Comparison of ENCODE assay signal across 8 mouse cellular contexts in genomic region chr3:129863698-129864097, GRCm38 (mm10). TPM values are rescaled to one million over a fixed set of nuclear protein-coding genes. Genes with fewer than 3 reads are reported as not detected.
DNase-seq lines count a peak whose midpoint lies in the region; ATAC-seq and TF ChIP-seq lines count a peak whose summit lies in the region.
"Had no signal": no experiment of that assay in that cellular context is flagged by ENCODE, and none has a peak within 500 bp of the region (broad histone marks: within the 10 kb centered on the region; RNA-seq: fewer than 3 reads in every experiment).

No protein-coding gene starts in this region.

- H3K27me3 ChIP-seq in neural tube, embryonic 15.5 days (replicated peaks) = no peaks in the 10 kb centered on the region
- H3K27me3 ChIP-seq in lung, postnatal 0 days (replicated peaks; ENCODE audit: insufficient read depth, low read length) = no peaks in the 10 kb centered on the region

- H3K9ac ChIP-seq in neural tube, embryonic 15.5 days (replicated peaks) = no peak overlapping the region
- no peak overlapping the region for H3K9ac ChIP-seq in lung, postnatal 0 days (replicated peaks; ENCODE audit: low read depth)

- H3K4me2 ChIP-seq in neural tube, embryonic 15.5 days = no peak overlapping the region
- H3K4me2 ChIP-seq in lung, postnatal 0 days (replicated peaks; ENCODE audit: low read depth, low read length) = no peak overlapping the region

- no peak for TF ChIP-seq EP300 in lung, postnatal 0 days (IDR thresholded peaks at IDR 0.05)

- no peaks in the 10 kb centered on the region for H3K9me3 ChIP-seq in neural tube, embryonic 15.5 days (replicated peaks)
- H3K9me3 ChIP-seq in lung, postnatal 0 days (ENCODE audit: low read length) = no peaks in the 10 kb centered on the region

- no peaks in the 10 kb centered on the region for H3K36me3 ChIP-seq in neural tube, embryonic 15.5 days
- H3K36me3 ChIP-seq in lung, postnatal 0 days (ENCODE audit: insufficient read depth, low read length) = no peaks in the 10 kb centered on the region

- DNase-seq in neural tube, embryonic 10.5 days (ENCODE audit: extremely low spot score, low spot score) = peak; percentile 39
- peak; percentile 46 for DNase-seq in T-cell, adult 2 months (ENCODE audit: low spot score)
- DNase-seq in cerebellum, postnatal 10 days = peak; percentile 61 to 72
- DNase-seq in lung, postnatal 0 days (ENCODE audit: low spot score) = peak; percentile 30
- DNase-seq in spleen, postnatal 36 days (ENCODE audit: low spot score in 2 of 2) = peak; percentile 9 to 24

- no peak overlapping the region for H3K27ac ChIP-seq in neural tube, embryonic 15.5 days (replicated peaks)
- H3K27ac ChIP-seq in lung, postnatal 0 days (ENCODE audit: low read length) = no peak overlapping the region

- H3K4me3 ChIP-seq in neural tube, embryonic 15.5 days (replicated peaks) = no peak overlapping the region
- no peak overlapping the region for H3K4me3 ChIP-seq in lung, postnatal 0 days (ENCODE audit: low read depth, low read length)

- WGBS in neural tube, embryonic 15.5 days = 53% methylated on average over 14 of the region's 14 CpGs
- 54% methylated on average over 14 of the region's 14 CpGs for WGBS in lung, postnatal 0 days

- no peaks in the 10 kb centered on the region for H3K4me1 ChIP-seq in neural tube, embryonic 15.5 days
- no peaks in the 10 kb centered on the region for H3K4me1 ChIP-seq in lung, postnatal 0 days (ENCODE audit: insufficient read depth, low read depth, low read length)

- peak; percentile 85 for TF ChIP-seq CTCF in lung, postnatal 0 days (IDR thresholded peaks at IDR 0.05)

- ATAC-seq in neural tube, embryonic 15.5 days (ENCODE audit: low FRiP score) = no peak
- peak; percentile 49 to 62; a peak in 3 of 4 replicates for ATAC-seq in hematopoietic stem cell, adult 5-6 weeks (replicated peaks in 1 of 2; ENCODE audit: insufficient read depth in 1 of 2, low FRiP score in 2 of 2, low TSS enrichment in 1 of 2, low read depth in 1 of 2, poor library complexity in 2 of 2, severe bottlenecking in 2 of 2)
- ATAC-seq in lung, postnatal 0 days = 0 out of 2 replicates have a peak, but pooled peaks have one; percentile 37

RNA-seq across cellular contexts. Expression of gene Pla2g12a, which starts 14.7 kb away (rescaled TPM):
- polyA plus RNA-seq in neural tube, embryonic 15.5 days (2015; fragmentation: Nextera tagmentation; extraction: Ambion mirVana) = 37.5 and 43.4 TPM in 2 replicates
- total RNA-seq in hematopoietic stem cell, adult 5-6 weeks (2017) = 11.7 and 29.2 TPM in 2 replicates
- 34.0 and 43.7 TPM in 2 replicates for polyA plus RNA-seq in lung, postnatal 0 days (2015; fragmentation: Nextera tagmentation; extraction: Ambion mirVana)

RNA-seq across cellular contexts. Expression of gene Cfi, which starts 28.0 kb away (rescaled TPM):
- polyA plus RNA-seq in neural tube, embryonic 15.5 days (2015; fragmentation: Nextera tagmentation; extraction: Ambion mirVana) = 0.73 and 1.1 TPM in 2 replicates
- not detected in 2 replicates for total RNA-seq in hematopoietic stem cell, adult 5-6 weeks (2017)
- polyA plus RNA-seq in lung, postnatal 0 days (2015; fragmentation: Nextera tagmentation; extraction: Ambion mirVana) = 1.3 and 1.5 TPM in 2 replicates

RNA-seq across cellular contexts. Expression of gene Gar1, which starts 32.5 kb away (rescaled TPM):
- 45.1 and 55.5 TPM in 2 replicates for polyA plus RNA-seq in neural tube, embryonic 15.5 days (2015; fragmentation: Nextera tagmentation; extraction: Ambion mirVana)
- total RNA-seq in hematopoietic stem cell, adult 5-6 weeks (2017) = 24.8 and 56.9 TPM in 2 replicates
- 17.9 and 21.0 TPM in 2 replicates for polyA plus RNA-seq in lung, postnatal 0 days (2015; fragmentation: Nextera tagmentation; extraction: Ambion mirVana)

RNA-seq across cellular contexts. Expression of gene Casp6, which starts 37.5 kb away (rescaled TPM):
- 20.3 and 41.2 TPM in 2 replicates for polyA plus RNA-seq in neural tube, embryonic 15.5 days (2015; fragmentation: Nextera tagmentation; extraction: Ambion mirVana)
- 23.5 and 27.0 TPM in 2 replicates for total RNA-seq in hematopoietic stem cell, adult 5-6 weeks (2017)
- polyA plus RNA-seq in lung, postnatal 0 days (2015; fragmentation: Nextera tagmentation; extraction: Ambion mirVana) = 76.5 and 83.4 TPM in 2 replicates

RNA-seq across cellular contexts. Expression of gene Rrh, which starts 41.3 kb away (rescaled TPM):
- 0.14 TPM in 1 of 2 replicates, not detected in the other for polyA plus RNA-seq in neural tube, embryonic 15.5 days (2015; fragmentation: Nextera tagmentation; extraction: Ambion mirVana)
- total RNA-seq in hematopoietic stem cell, adult 5-6 weeks (2017) = 0.55 TPM in 1 of 2 replicates, not detected in the other
- polyA plus RNA-seq in lung, postnatal 0 days (2015; fragmentation: Nextera tagmentation; extraction: Ambion mirVana) = not detected in 2 replicates
- polyA plus RNA-seq: lung, embryonic 16.5 days had no signal

Comparison
In these comparisons a context has a peak if more than half of its experiments do, and no peak if none do; other contexts are left out.
1. DNase-seq: peak in every context shown above with its lines; median percentile 66 in cerebellum, postnatal 10 days; 46 in T-cell, adult 2 months; 39 in neural tube, embryonic 10.5 days; 30 in lung, postnatal 0 days; 16 in spleen, postnatal 36 days.